Mouse (Mus musculus) hindbrain, embryonic 12.5 days (tissue): ENCODE results near the gene Brsk1. TPM values are rescaled to one million over a fixed set of nuclear protein-coding genes. Genes with fewer than 3 reads are reported as not detected.

ENCODE experiments used
- ATAC-seq: fragments of 200-750 bp; cut with Nextera tagmentation; 2 replicates; pipeline ENCODE4 v1.8.0; 2017; ENCODE audit warnings: moderate TSS enrichment; ENCODE audit not compliant: low FRiP score
- H3K27ac ChIP-seq: fragments of 300-500 bp; sonication (generic); 2 replicates; pipeline ENCODE4 v1.5.1; 2016; ENCODE audit warnings: mild to moderate bottlenecking
- H3K27me3 ChIP-seq: fragments of 300-500 bp; sonication (generic); 2 replicates; pipeline ENCODE4 v1.6.1; 2016; ENCODE audit warnings: mild to moderate bottlenecking
- H3K36me3 ChIP-seq: fragments of 300-500 bp; sonication (generic); 2 replicates; pipeline ENCODE4 v1.6.1; 2016; ENCODE audit warnings: mild to moderate bottlenecking
- H3K4me1 ChIP-seq: fragments of 300-500 bp; sonication (generic); 2 replicates; pipeline ENCODE4 v1.6.1; 2016
- H3K4me2 ChIP-seq: fragments of 300-500 bp; sonication (generic); replicated peaks from 2 replicates; pipeline ENCODE4 v1.6.1; 2016; ENCODE audit warnings: mild to moderate bottlenecking
- H3K4me3 ChIP-seq: fragments of 300-500 bp; sonication (generic); 2 replicates; pipeline ENCODE4 v1.5.1; 2016; ENCODE audit warnings: mild to moderate bottlenecking
- H3K9ac ChIP-seq: fragments of 300-500 bp; sonication (generic); 2 replicates; pipeline ENCODE4 v1.6.1; 2016; ENCODE audit warnings: mild to moderate bottlenecking, moderate library complexity
- H3K9me3 ChIP-seq: fragments of 300-500 bp; sonication (generic); replicated peaks from 2 replicates; pipeline ENCODE4 v1.6.1; 2016; ENCODE audit warnings: mild to moderate bottlenecking
- WGBS: fragments of 180-500 bp; shearing (Covaris S2); methylation state at CpG from one replicate; pipeline ENCODE4 v1.1.7; 2016; 5-methylcytosine and 5-hydroxymethylcytosine counted together
- polyA plus RNA-seq: library from polyadenylated mRNA; unstranded; fragments of >200 nt; fragmentation: Nextera tagmentation; extraction: Ambion mirVana; gene quantifications from 2 replicates; pipeline ENCODE4 v1.2.1, GENCODE M21; 2016

The Brsk1 gene
- 5.8 and 5.9 TPM in 2 replicates for polyA plus RNA-seq

GRCm38 (mm10) chr7:4690387-4690786 lies at the start of gene Brsk1:
TSS of gene Brsk1 (plus strand) at chr7:4690604.
- 0% methylated on average over 4 of the region's 18 CpGs for WGBS

DNA sequence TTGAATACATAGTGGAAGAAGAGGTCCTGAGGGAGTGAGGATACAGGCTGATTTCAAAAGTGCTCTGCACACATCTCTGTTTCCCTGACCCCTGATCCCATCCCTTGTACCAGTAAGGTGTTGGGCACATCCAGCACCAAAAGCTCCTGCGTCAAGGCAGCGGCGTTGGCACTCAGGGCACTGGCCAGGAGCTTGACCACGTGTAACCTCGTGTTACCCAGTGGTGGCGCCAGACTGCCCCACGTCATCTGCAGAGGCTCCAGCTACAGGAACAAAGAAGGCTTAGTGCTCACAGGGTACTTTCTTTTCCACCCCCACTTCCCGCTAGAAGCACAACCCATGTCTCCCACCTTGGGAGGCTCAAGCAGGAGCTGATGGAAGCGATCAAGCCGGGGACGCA lies 49.2 kb upstream of the Brsk1 start:
- ATAC-seq: no peak
- H3K36me3 ChIP-seq: peaks cover 89% of the 10 kb centered on the region
- H3K4me2 ChIP-seq: no peak overlapping the region
- 84% methylated on average over 11 of the region's 11 CpGs for WGBS
- no peaks in the 10 kb centered on the region for H3K27me3 ChIP-seq
- H3K9me3 ChIP-seq: no peaks in the 10 kb centered on the region
- H3K27ac ChIP-seq: no peak overlapping the region
- no peak overlapping the region for H3K4me3 ChIP-seq
- H3K9ac ChIP-seq: no peak overlapping the region
- H3K4me1 ChIP-seq: no peaks in the 10 kb centered on the region

More at GRCm38 (mm10) chr7:4690387-4690786, at the start of gene Brsk1:
- Histone ChIP-seq H3K27ac (peak within 1 kb of the TSS; percentile 97), H3K36me3 (peaks cover 27% of the 10 kb centered on the region), H3K9ac (peak within 1 kb of the TSS; percentile 100), H3K27me3 (no peaks in the 10 kb centered on the region), H3K4me2 (peak within 1 kb of the TSS; percentile 61), H3K4me3 (peak within 1 kb of the TSS; percentile 99), H3K9me3 (no peaks in the 10 kb centered on the region), H3K4me1 (peaks cover 13% of the 10 kb centered on the region)
- ATAC-seq: peak; percentile 88

- Histone ChIP-seq H3K27ac (no peak overlapping the region), H3K4me3 (no peak overlapping the region), H3K9ac (no peak overlapping the region), H3K4me1 (no peaks in the 10 kb centered on the region), H3K4me2 (no peak overlapping the region), H3K36me3 (peaks cover 88% of the 10 kb centered on the region), H3K27me3 (no peaks in the 10 kb centered on the region), H3K9me3 (no peaks in the 10 kb centered on the region)
- ATAC-seq: no peak
- WGBS: 90% methylated on average over 7 of the region's 7 CpGs
Observed at GRCm38 (mm10) chr7:4641956-4642355, 48.4 kb upstream of the Brsk1 start.

- Histone ChIP-seq H3K27ac (no peak overlapping the region), H3K4me1 (no peaks in the 10 kb centered on the region), H3K9me3 (no peaks in the 10 kb centered on the region), H3K9ac (no peak overlapping the region), H3K4me3 (no peak overlapping the region), H3K27me3 (no peaks in the 10 kb centered on the region), H3K4me2 (no peak overlapping the region), H3K36me3 (peaks cover 83% of the 10 kb centered on the region)
- WGBS: 93% methylated on average over 6 of the region's 6 CpGs
- no peak for ATAC-seq
Observed at GRCm38 (mm10) chr7:4643225-4643624, 47.2 kb upstream of the Brsk1 start.

GRCm38 (mm10) chr7:4646806-4647205 lies 43.6 kb upstream of the Brsk1 start:
- H3K4me2 ChIP-seq: no peak overlapping the region
- no peaks in the 10 kb centered on the region for H3K27me3 ChIP-seq
- H3K4me3 ChIP-seq: no peak overlapping the region
- no peak overlapping the region for H3K9ac ChIP-seq
- H3K4me1 ChIP-seq: no peaks in the 10 kb centered on the region
- no peak overlapping the region for H3K27ac ChIP-seq
- 95% methylated on average over 3 of the region's 3 CpGs for WGBS
- no peaks in the 10 kb centered on the region for H3K9me3 ChIP-seq
- ATAC-seq: no peak
- peaks cover 51% of the 10 kb centered on the region for H3K36me3 ChIP-seq

GRCm38 (mm10) chr7:4647291-4647690 lies 43.1 kb upstream of the Brsk1 start:
- Histone ChIP-seq H3K4me3 (no peak overlapping the region), H3K4me1 (no peaks in the 10 kb centered on the region), H3K4me2 (no peak overlapping the region), H3K9ac (no peak overlapping the region), H3K27me3 (no peaks in the 10 kb centered on the region), H3K27ac (no peak overlapping the region), H3K36me3 (peaks cover 46% of the 10 kb centered on the region), H3K9me3 (no peaks in the 10 kb centered on the region)
- 73% methylated on average over 6 of the region's 6 CpGs for WGBS
- ATAC-seq: no peak

DNA sequence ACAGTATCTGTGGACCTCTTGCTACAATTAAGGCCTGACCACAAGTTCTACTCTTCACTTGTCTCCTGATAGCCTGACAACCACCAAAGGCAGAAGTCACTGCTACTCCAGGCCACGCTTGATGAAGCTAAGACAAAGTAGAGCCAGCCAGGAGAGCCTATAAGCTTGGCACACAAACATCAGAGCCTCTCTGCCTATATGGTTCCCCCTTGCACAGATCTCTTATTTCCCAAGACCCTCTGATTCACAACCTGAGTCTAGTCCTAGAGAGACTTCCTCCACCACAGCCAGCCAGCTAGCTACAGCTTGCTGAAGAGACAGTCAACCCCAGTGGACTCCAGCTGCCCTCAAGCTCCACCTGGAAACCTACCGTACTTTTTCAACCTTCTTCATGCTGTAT lies 42.4 kb upstream of the Brsk1 start:
- Histone ChIP-seq H3K4me1 (0 out of 2 replicates have a peak, but pooled peaks cover 2% of the 10 kb centered on the region), H3K4me3 (no peak overlapping the region), H3K27ac (no peak overlapping the region), H3K9ac (no peak overlapping the region), H3K27me3 (no peaks in the 10 kb centered on the region), H3K9me3 (no peaks in the 10 kb centered on the region), H3K36me3 (peaks cover 47% of the 10 kb centered on the region), H3K4me2 (no peak overlapping the region)
- ATAC-seq: no peak
- WGBS: 90% methylated on average over 2 of the region's 2 CpGs

DNA sequence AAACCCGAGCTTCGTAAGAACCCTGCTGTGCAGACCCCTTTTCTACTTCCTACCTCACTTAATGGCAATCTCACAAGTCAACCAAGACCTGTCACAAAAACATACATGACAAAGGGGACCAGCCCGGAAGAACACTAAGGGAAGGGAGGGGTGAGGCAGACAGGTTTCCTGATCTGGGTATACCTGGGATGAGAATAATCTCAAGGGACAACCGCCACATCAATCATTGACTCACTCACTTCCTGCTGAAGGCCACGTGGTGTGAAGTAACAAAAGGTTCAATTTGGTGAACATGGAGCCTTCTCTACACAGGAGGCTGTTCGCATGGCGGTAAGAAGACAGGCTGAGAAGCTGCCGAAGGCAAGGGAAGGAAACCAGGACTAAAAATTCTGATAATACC lies 38.8 kb upstream of the Brsk1 start:
- H3K4me1 ChIP-seq: peaks cover 19% of the 10 kb centered on the region
- H3K27ac ChIP-seq: no peak overlapping the region
- H3K9ac ChIP-seq: no peak overlapping the region
- no peak overlapping the region for H3K4me3 ChIP-seq
- 82% methylated on average over 8 of the region's 8 CpGs for WGBS
- no peak for ATAC-seq
- H3K36me3 ChIP-seq: peaks cover 14% of the 10 kb centered on the region
- no peaks in the 10 kb centered on the region for H3K27me3 ChIP-seq
- H3K4me2 ChIP-seq: no peak overlapping the region
- H3K9me3 ChIP-seq: no peaks in the 10 kb centered on the region

DNA sequence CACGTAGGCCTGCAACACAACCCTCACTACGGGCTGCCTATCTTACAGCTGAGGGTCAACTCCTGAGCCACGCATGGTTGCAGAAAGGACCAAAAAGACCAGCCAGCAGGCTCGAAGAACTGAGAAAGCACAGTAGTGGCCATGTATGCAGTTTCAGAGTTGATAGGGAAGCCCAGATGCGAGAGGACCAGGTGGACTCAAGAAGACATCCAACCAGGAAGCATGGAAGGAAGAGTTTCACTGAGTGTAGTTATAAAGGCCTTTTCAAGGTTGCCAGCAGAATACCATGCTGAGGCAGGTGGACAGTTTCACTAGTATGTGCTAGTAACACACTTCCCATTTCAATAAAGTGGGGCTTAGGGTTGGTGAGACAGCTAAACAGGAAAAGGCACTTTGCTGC lies 37.7 kb upstream of the Brsk1 start:
- H3K4me1 ChIP-seq: peaks cover 30% of the 10 kb centered on the region
- H3K9me3 ChIP-seq: no peaks in the 10 kb centered on the region
- H3K27ac ChIP-seq: no peak overlapping the region
- no peaks in the 10 kb centered on the region for H3K27me3 ChIP-seq
- WGBS: 95% methylated on average over 5 of the region's 5 CpGs
- H3K4me3 ChIP-seq: no peak overlapping the region
- ATAC-seq: no peak
- no peak overlapping the region for H3K9ac ChIP-seq
- peaks cover 8% of the 10 kb centered on the region for H3K36me3 ChIP-seq
- no peak overlapping the region for H3K4me2 ChIP-seq

GRCm38 (mm10) chr7:4653351-4653750 lies 37.1 kb upstream of the Brsk1 start:
- no peak overlapping the region for H3K9ac ChIP-seq

GRCm38 (mm10) chr7:4653780-4654179 lies 36.6 kb upstream of the Brsk1 start:
- Histone ChIP-seq H3K4me1 (peaks cover 35% of the 10 kb centered on the region), H3K36me3 (peaks cover 8% of the 10 kb centered on the region), H3K9me3 (no peaks in the 10 kb centered on the region), H3K4me2 (no peak overlapping the region), H3K4me3 (no peak overlapping the region), H3K27me3 (no peaks in the 10 kb centered on the region), H3K9ac (no peak overlapping the region), H3K27ac (no peak overlapping the region)
- no peak for ATAC-seq
- 87% methylated on average over 7 of the region's 7 CpGs for WGBS

More at GRCm38 (mm10) chr7:4653351-4653750, 37.1 kb upstream of the Brsk1 start:
- peaks cover 35% of the 10 kb centered on the region for H3K4me1 ChIP-seq
- H3K4me3 ChIP-seq: no peak overlapping the region
- ATAC-seq: no peak
- no peaks in the 10 kb centered on the region for H3K27me3 ChIP-seq
- H3K4me2 ChIP-seq: no peak overlapping the region
- WGBS: 81% methylated on average over 5 of the region's 5 CpGs
- H3K9me3 ChIP-seq: no peaks in the 10 kb centered on the region
- peaks cover 8% of the 10 kb centered on the region for H3K36me3 ChIP-seq
- no peak overlapping the region for H3K27ac ChIP-seq

DNA sequence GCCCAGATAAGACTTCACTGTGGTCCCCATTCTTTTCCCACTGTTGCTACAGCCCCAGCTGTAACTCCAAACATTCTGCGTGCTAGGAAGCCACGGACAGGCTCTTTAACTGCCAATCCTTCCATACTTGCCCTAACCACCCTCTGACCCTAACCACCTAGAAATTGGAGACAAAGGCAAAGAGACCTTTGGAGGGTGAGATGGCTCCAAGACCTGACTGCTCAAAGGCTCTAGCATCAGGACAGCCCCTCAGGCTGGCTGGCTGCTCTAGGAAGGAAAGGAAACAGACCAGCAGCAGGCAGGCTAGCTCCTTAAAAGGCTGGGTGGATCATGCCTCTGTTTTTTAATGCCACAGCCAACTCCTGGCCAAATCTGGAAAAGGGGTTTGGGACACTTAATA lies 36.2 kb upstream of the Brsk1 start:
- WGBS: 97% methylated on average over 2 of the region's 2 CpGs

GRCm38 (mm10) chr7:4655393-4655792 lies 35.0 kb upstream of the Brsk1 start:
- ATAC-seq: no peak
- 89% methylated on average over 4 of the region's 4 CpGs for WGBS
- no peak overlapping the region for H3K9ac ChIP-seq
- H3K9me3 ChIP-seq: no peaks in the 10 kb centered on the region
- H3K4me1 ChIP-seq: peaks cover 42% of the 10 kb centered on the region
- no peak overlapping the region for H3K4me3 ChIP-seq
- H3K36me3 ChIP-seq: peaks cover 8% of the 10 kb centered on the region
- H3K27ac ChIP-seq: no peak overlapping the region
- no peak overlapping the region for H3K4me2 ChIP-seq
- H3K27me3 ChIP-seq: no peaks in the 10 kb centered on the region

More for the DNA sequence above, 36.2 kb upstream of the Brsk1 start:
- no peak overlapping the region for H3K27ac ChIP-seq
- ATAC-seq: no peak
- no peaks in the 10 kb centered on the region for H3K9me3 ChIP-seq
- peaks cover 8% of the 10 kb centered on the region for H3K36me3 ChIP-seq
- no peak overlapping the region for H3K9ac ChIP-seq
- H3K27me3 ChIP-seq: no peaks in the 10 kb centered on the region
- peaks cover 35% of the 10 kb centered on the region for H3K4me1 ChIP-seq
- no peak overlapping the region for H3K4me2 ChIP-seq
- no peak overlapping the region for H3K4me3 ChIP-seq
